Comparison of ENCODE assay signal across 18 mouse cellular contexts in genomic region chr6:93488441-93488955, GRCm38 (mm10).
DNase-seq lines count a peak whose midpoint lies in the region; ATAC-seq lines count a peak whose summit lies in the region.
"Had no signal": no experiment of that assay in that cellular context is flagged by ENCODE, and none has a peak within 500 bp of the region (broad histone marks: within the 10 kb centered on the region; RNA-seq: fewer than 3 reads in every experiment).

No protein-coding gene starts in this region.

- ATAC-seq in hindbrain, embryonic 11.5 days (ENCODE audit: low FRiP score): no peak
- no peak for ATAC-seq in hindbrain, embryonic 12.5 days (ENCODE audit: low FRiP score)
- ATAC-seq: activated CD4-positive, CD25-positive, alpha-beta regulatory T cell, adult 4 months had no signal

- H3K4me1 ChIP-seq in hindbrain, embryonic 11.5 days (replicated peaks; ENCODE audit: control insufficient read depth, insufficient read depth, low read length): no peaks in the 10 kb centered on the region; the same call in 1 of the 2 replicates
- no peaks in the 10 kb centered on the region for H3K4me1 ChIP-seq in hindbrain, embryonic 12.5 days
- H3K4me1 ChIP-seq: embryonic facial prominence, embryonic 15.5 days; limb, embryonic 13.5 days; stomach, embryonic 15.5 days had no signal

- no peaks in the 10 kb centered on the region for H3K27me3 ChIP-seq in hindbrain, embryonic 11.5 days (ENCODE audit: control insufficient read depth, insufficient read depth, low read length)
- no peaks in the 10 kb centered on the region for H3K27me3 ChIP-seq in hindbrain, embryonic 12.5 days
- H3K27me3 ChIP-seq: embryonic facial prominence, embryonic 15.5 days; heart, embryonic 12.5 days; hindbrain, embryonic 15.5 days; limb, embryonic 13.5 days; stomach, embryonic 15.5 days had no signal

- H3K27ac ChIP-seq in hindbrain, embryonic 11.5 days (ENCODE audit: low read depth, low read length): no peak overlapping the region
- no peak overlapping the region for H3K27ac ChIP-seq in hindbrain, embryonic 12.5 days
- H3K27ac ChIP-seq: embryonic facial prominence, embryonic 15.5 days; hindbrain, embryonic 15.5 days; limb, embryonic 13.5 days; stomach, embryonic 15.5 days had no signal

- H3K9ac ChIP-seq in hindbrain, embryonic 11.5 days (ENCODE audit: low read depth, low read length): no peak overlapping the region
- H3K9ac ChIP-seq in hindbrain, embryonic 12.5 days: no peak overlapping the region
- H3K9ac ChIP-seq: embryonic facial prominence, embryonic 15.5 days; heart, embryonic 12.5 days; hindbrain, embryonic 15.5 days; limb, embryonic 13.5 days; stomach, embryonic 15.5 days had no signal

- no peaks in the 10 kb centered on the region for H3K9me3 ChIP-seq in hindbrain, embryonic 11.5 days (ENCODE audit: control insufficient read depth, low read length)
- H3K9me3 ChIP-seq in hindbrain, embryonic 12.5 days (replicated peaks): no peaks in the 10 kb centered on the region
- H3K9me3 ChIP-seq: embryonic facial prominence, embryonic 15.5 days; heart, embryonic 12.5 days; hindbrain, embryonic 15.5 days; limb, embryonic 13.5 days; stomach, embryonic 15.5 days had no signal

- H3K4me3 ChIP-seq in hindbrain, embryonic 11.5 days (ENCODE audit: low read depth, low read length): no peak overlapping the region
- H3K4me3 ChIP-seq in hindbrain, embryonic 12.5 days: no peak overlapping the region
- H3K4me3 ChIP-seq: embryonic facial prominence, embryonic 15.5 days; heart, embryonic 12.5 days; hindbrain, embryonic 15.5 days; limb, embryonic 13.5 days; stomach, embryonic 15.5 days had no signal

- no peaks in the 10 kb centered on the region for H3K36me3 ChIP-seq in hindbrain, embryonic 11.5 days (ENCODE audit: control insufficient read depth, insufficient read depth, low read length)
- H3K36me3 ChIP-seq in hindbrain, embryonic 12.5 days: no peaks in the 10 kb centered on the region
- H3K36me3 ChIP-seq: embryonic facial prominence, embryonic 15.5 days; heart, embryonic 12.5 days; hindbrain, embryonic 15.5 days; limb, embryonic 13.5 days; stomach, embryonic 15.5 days had no signal

- 73% methylated on average over 2 of the region's 2 CpGs for WGBS in hindbrain, embryonic 11.5 days
- 80% methylated on average over 2 of the region's 2 CpGs for WGBS in hindbrain, embryonic 12.5 days

- DNase-seq in hindbrain, embryonic 11.5 days (ENCODE audit: low spot score): peak; percentile 39
- peak; percentile 12 for DNase-seq in lung, postnatal 10 days
- DNase-seq in lung, postnatal 4 days: no peak
- DNase-seq in ZHBTc4 (ENCODE audit: low read depth, low spot score): peak; percentile 26
- DNase-seq in embryo, embryonic 10.5 days (ENCODE audit: low spot score): peak; percentile 51
- DNase-seq in frontal cortex, postnatal 25 days (ENCODE audit: low spot score in 2 of 2): no peak
- no peak for DNase-seq in cerebellum, adult 9-11 months
- DNase-seq: cerebellum, adult 2 months; gastrocnemius, postnatal 36 days; kidney, adult 8-10 months; thymus, postnatal 25 days had no signal

- H3K4me2 ChIP-seq in hindbrain, embryonic 11.5 days (replicated peaks; ENCODE audit: low read depth, low read length): no peak overlapping the region
- H3K4me2 ChIP-seq in hindbrain, embryonic 12.5 days (replicated peaks): no peak overlapping the region
- H3K4me2 ChIP-seq: embryonic facial prominence, embryonic 15.5 days; heart, embryonic 12.5 days; hindbrain, embryonic 15.5 days; limb, embryonic 13.5 days; stomach, embryonic 15.5 days had no signal

Comparison
In these comparisons a context has a peak if more than half of its experiments do, and no peak if none do; other contexts are left out.
1. DNase-seq: peak in hindbrain, embryonic 11.5 days (single experiment), lung, postnatal 10 days (single experiment), ZHBTc4 (single experiment) and embryo, embryonic 10.5 days (single experiment); none in lung, postnatal 4 days (0 of 2), frontal cortex, postnatal 25 days (0 of 2) and cerebellum, adult 9-11 months (single experiment).